Mouse (Mus musculus): ENCODE measurements around the gene Akap13.

Akap13 gene

GRCm38 (mm10) chr7:75559119-75559518 is 103.8 kb downstream of the Akap13 start:
- no peak for DNase-seq (ENCODE audit: low spot score in 2 of 2)

- DNase-seq (ENCODE audit: low spot score in 2 of 2): no peak
Measured at GRCm38 (mm10) chr7:75559915-75560314, 104.6 kb downstream of the Akap13 start.

- DNase-seq (ENCODE audit: low spot score in 2 of 2): no peak
Measured at GRCm38 (mm10) chr7:75560566-75560965, 105.2 kb downstream of the Akap13 start.

GRCm38 (mm10) chr7:75561134-75561533 is 105.8 kb downstream of the Akap13 start:
- DNase-seq (ENCODE audit: low spot score in 2 of 2): no peak

GRCm38 (mm10) chr7:75568276-75568675 is 112.9 kb downstream of the Akap13 start:
- DNase-seq (ENCODE audit: low spot score in 2 of 2): no peak

- peak in 1 of 2 experiments; percentile 48 for DNase-seq (ENCODE audit: low spot score in 2 of 2)
Measured at GRCm38 (mm10) chr7:75568883-75569282, 113.5 kb downstream of the Akap13 start.

- no peak for DNase-seq (ENCODE audit: low spot score in 2 of 2)
Measured at GRCm38 (mm10) chr7:75570218-75570617, 114.9 kb downstream of the Akap13 start.

GRCm38 (mm10) chr7:75571078-75571477 is 115.7 kb downstream of the Akap13 start:
- no peak for DNase-seq (ENCODE audit: low spot score in 2 of 2)

GRCm38 (mm10) chr7:75572127-75572526 is 116.8 kb downstream of the Akap13 start:
- DNase-seq (ENCODE audit: low spot score in 2 of 2): peak; percentile 75 to 78

- DNase-seq (ENCODE audit: low spot score in 2 of 2): peak; percentile 55 to 63
Measured at GRCm38 (mm10) chr7:75575120-75575649, 119.9 kb downstream of the Akap13 start.

- no peak for DNase-seq (ENCODE audit: low spot score in 2 of 2)
Measured at GRCm38 (mm10) chr7:75575800-75576585, 120.7 kb downstream of the Akap13 start.

GRCm38 (mm10) chr7:75576851-75577250 is 121.5 kb downstream of the Akap13 start:
- no peak for DNase-seq (ENCODE audit: low spot score in 2 of 2)

- no peak for DNase-seq (ENCODE audit: low spot score in 2 of 2)
Measured at GRCm38 (mm10) chr7:75577353-75577752, 122.0 kb downstream of the Akap13 start.

- DNase-seq (ENCODE audit: low spot score in 2 of 2): no peak
Measured at GRCm38 (mm10) chr7:75578647-75579046, 123.3 kb downstream of the Akap13 start.

- DNase-seq (ENCODE audit: low spot score in 2 of 2): no peak
Measured at GRCm38 (mm10) chr7:75582091-75582490, 126.8 kb downstream of the Akap13 start.

- DNase-seq (ENCODE audit: low spot score in 2 of 2): no peak
Measured at GRCm38 (mm10) chr7:75584100-75584499, 128.8 kb downstream of the Akap13 start.

- no peak for DNase-seq (ENCODE audit: low spot score in 2 of 2)
Measured at GRCm38 (mm10) chr7:75585409-75585808, 130.1 kb downstream of the Akap13 start.

- DNase-seq (ENCODE audit: low spot score in 2 of 2): peak; percentile 46 to 79
Measured at GRCm38 (mm10) chr7:75586113-75586512, 130.8 kb downstream of the Akap13 start.

- DNase-seq (ENCODE audit: low spot score in 2 of 2): no peak
Measured at GRCm38 (mm10) chr7:75587727-75588126, 132.4 kb downstream of the Akap13 start.

GRCm38 (mm10) chr7:75589304-75589973 is 134.1 kb downstream of the Akap13 start:
- DNase-seq (ENCODE audit: low spot score in 2 of 2): peak in 1 of 2 experiments; percentile 74

GRCm38 (mm10) chr7:75591961-75592360 is 136.6 kb downstream of the Akap13 start:
- no peak for DNase-seq (ENCODE audit: low spot score in 2 of 2)

GRCm38 (mm10) chr7:75594801-75595200 is 139.5 kb downstream of the Akap13 start:
- no peak for DNase-seq (ENCODE audit: low spot score in 2 of 2)

- no peak for DNase-seq (ENCODE audit: low spot score in 2 of 2)
Measured at GRCm38 (mm10) chr7:75595268-75595667, 139.9 kb downstream of the Akap13 start.

Data from natural killer cell, adult 2 months (primary cell).